Mouse (Mus musculus) liver, embryonic 14.5 days (tissue): ENCODE data around the gene Rps6kb2. TPM values are rescaled to one million over a fixed set of nuclear protein-coding genes. Genes with fewer than 3 reads are reported as not detected.
A peak's percentile ranks its signal among the peaks of the same experiment; 100 is the strongest.

Experiments
- ATAC-seq: fragments of 200-750 bp; cut with Nextera tagmentation; 2 replicates; pipeline ENCODE4 v1.8.0; 2017; ENCODE audit warnings: moderate number of reproducible peaks, mild to moderate bottlenecking, moderate library complexity; ENCODE audit not compliant: insufficient read depth
- DNase-seq, 3 experiments: peaks; one replicate each; pipeline ENCODE4 v3.0.0-alpha.2; 2012 to 2013; ENCODE audit warnings: low read depth in 3 of 3, low spot score in 3 of 3
- H3K27ac ChIP-seq: fragments of 300-500 bp; sonication (generic); 2 replicates; pipeline ENCODE4 v1.5.1; 2014; ENCODE audit warnings: moderate library complexity, mild to moderate bottlenecking, control low read depth, inconsistent platforms
- H3K27me3 ChIP-seq: fragments of 300-500 bp; sonication (generic); 2 replicates; pipeline ENCODE4 v1.6.1; 2014; ENCODE audit warnings: mild to moderate bottlenecking, low read length, moderate library complexity; ENCODE audit not compliant: control insufficient read depth, insufficient read depth
- H3K36me3 ChIP-seq: fragments of 300-500 bp; sonication (generic); replicated peaks from 2 replicates; pipeline ENCODE4 v1.6.1; 2014; ENCODE audit warnings: low read depth; ENCODE audit not compliant: control insufficient read depth, insufficient read depth
- H3K4me1 ChIP-seq, 2 experiments: fragments of 200-500 bp in 1 of 2; fragments of 300-500 bp in 1 of 2; sonication (generic) in 1 of 2; replicated peaks; 2 replicates each; pipeline ENCODE4 v1.6.1; 2012 to 2014; ENCODE audit warnings: antibody characterized with exemption in 1 of 2, inconsistent platforms in 1 of 2, low read length in 1 of 2; ENCODE audit not compliant: control insufficient read depth in 2 of 2, insufficient read depth in 2 of 2
- H3K4me2 ChIP-seq: fragments of 300-500 bp; sonication (generic); 2 replicates; pipeline ENCODE4 v1.6.1; 2014; ENCODE audit warnings: low read depth, mild to moderate bottlenecking, control low read depth, moderate library complexity
- H3K4me3 ChIP-seq, 2 experiments: fragments of 200-500 bp in 1 of 2; fragments of 300-500 bp in 1 of 2; sonication (generic) in 1 of 2; 2 replicates each; pipeline ENCODE4 v1.5.1; 2012 to 2014; ENCODE audit warnings: low read depth in 2 of 2, low read length in 2 of 2, mild to moderate bottlenecking in 2 of 2, control low read depth in 1 of 2, inconsistent platforms in 1 of 2, moderate library complexity in 1 of 2; ENCODE audit not compliant: insufficient read depth in 1 of 2
- H3K9ac ChIP-seq: fragments of 300-500 bp; sonication (generic); replicated peaks from 2 replicates; pipeline ENCODE4 v1.6.1; 2014; ENCODE audit warnings: mild to moderate bottlenecking, control low read depth, moderate library complexity
- H3K9me3 ChIP-seq: fragments of 300-500 bp; sonication (generic); 2 replicates; pipeline ENCODE4 v1.6.1; 2016; ENCODE audit warnings: low read length, mixed read lengths; ENCODE audit not compliant: control insufficient read depth
- CTCF ChIP-seq: IDR thresholded peaks from 2 replicates; pipeline ENCODE4 v1.5.1; 2016; ENCODE audit warnings: antibody characterized with exemption, low read depth, control low read depth
- EP300 ChIP-seq: IDR thresholded peaks from 2 replicates; pipeline ENCODE4 v1.6.1; 2016; ENCODE audit warnings: antibody characterized with exemption, low read depth
- WGBS: fragments of 180-500 bp; shearing (Covaris S2); extraction: QIAGEN DNeasy Blood & Tissue Kit; methylation state at CpG from one replicate; pipeline ENCODE4 v1.1.7; 2014; ENCODE audit not compliant: insufficient replicate concordance; 5-methylcytosine and 5-hydroxymethylcytosine counted together
- polyA plus RNA-seq, 2 experiments: library from polyadenylated mRNA; depleted of rRNA in 1 of 2; stranded (reverse) in 1 of 2; unstranded in 1 of 2; fragments of >200 nt; fragmentation: Nextera tagmentation in 1 of 2; extraction: Ambion mirVana in 1 of 2; gene quantifications; 2 replicates each; pipeline versions ENCODE4 v1.2.1 to v1.2.3; 2012 to 2014

Rps6kb2 gene
- polyA plus RNA-seq, 2 experiments, result 19.2 to 19.9 TPM

GRCm38 (mm10) chr19:4134354-4134753 lies 28.8 kb downstream of the Rps6kb2 start:
- Histone ChIP-seq H3K4me2 (no peak overlapping the region), H3K9ac (no peak overlapping the region), H3K4me1 (peaks cover 19 to 24% of the 10 kb centered on the region in 2 experiments), H3K27ac (no peak overlapping the region), H3K4me3 (no peak overlapping the region), H3K27me3 (no peaks in the 10 kb centered on the region; the same call in 1 of the 2 replicates), H3K36me3 (peaks cover 17% of the 10 kb centered on the region), H3K9me3 (no peaks in the 10 kb centered on the region)
- 78% methylated on average over 4 of the region's 4 CpGs for WGBS
- no peak for ATAC-seq
- TF ChIP-seq CTCF, result no peak
- TF ChIP-seq EP300, result no peak
- no peak for DNase-seq

GRCm38 (mm10) chr19:4131768-4132167 lies 31.4 kb downstream of the Rps6kb2 start:
- no peak for TF ChIP-seq EP300
- peak; percentile 78 for TF ChIP-seq CTCF

GRCm38 (mm10) chr19:4131075-4131474 lies 32.1 kb downstream of the Rps6kb2 start:
- DNase-seq (peak in 2 of 3 experiments; percentile 61 to 63), ATAC-seq (peak; percentile 83)
- Histone ChIP-seq H3K27me3 (no peaks in the 10 kb centered on the region), H3K36me3 (peaks cover 29% of the 10 kb centered on the region), H3K27ac (peak overlapping the region; percentile 77), H3K4me1 (peaks cover 28 to 38% of the 10 kb centered on the region in 2 experiments), H3K4me2 (peak overlapping the region; percentile 78), H3K4me3 (peak overlapping the region; percentile 69 to 97), H3K9ac (peak overlapping the region; percentile 80), H3K9me3 (no peaks in the 10 kb centered on the region)
- TF ChIP-seq EP300, result no peak
- TF ChIP-seq CTCF, result no peak
- WGBS, result 13% methylated on average over 5 of the region's 5 CpGs

More at GRCm38 (mm10) chr19:4131768-4132167, 31.4 kb downstream of the Rps6kb2 start:
- Histone ChIP-seq H3K4me3 (no peak overlapping the region; a peak in 1 of 4 replicates), H3K4me1 (peaks cover 28 to 33% of the 10 kb centered on the region in 2 experiments), H3K9me3 (no peaks in the 10 kb centered on the region), H3K36me3 (peaks cover 29% of the 10 kb centered on the region), H3K9ac (peak overlapping the region; percentile 80), H3K27ac (peak overlapping the region; percentile 77), H3K4me2 (peak overlapping the region; percentile 78), H3K27me3 (no peaks in the 10 kb centered on the region)
- WGBS, result 78% methylated on average over 2 of the region's 2 CpGs
- ATAC-seq (peak; percentile 42; the same call in 1 of the 2 replicates), DNase-seq (no peak)

- H3K4me2 ChIP-seq, result peak overlapping the region; percentile 78
- H3K27ac ChIP-seq, result peak overlapping the region; percentile 77
- no peaks in the 10 kb centered on the region for H3K9me3 ChIP-seq
- H3K4me1 ChIP-seq, result peaks cover 28 to 37% of the 10 kb centered on the region in 2 experiments
- H3K27me3 ChIP-seq, result no peaks in the 10 kb centered on the region
- H3K4me3 ChIP-seq, result peak overlapping the region; percentile 42 to 69
- H3K9ac ChIP-seq, result peak overlapping the region; percentile 80
- no peak for TF ChIP-seq CTCF
- TF ChIP-seq EP300, result no peak
- 70% methylated on average over 4 of the region's 4 CpGs for WGBS
- H3K36me3 ChIP-seq, result peaks cover 29% of the 10 kb centered on the region
- DNase-seq (no peak), ATAC-seq (no peak)
These were observed 33.0 kb downstream of the Rps6kb2 start for GRCm38 (mm10) chr19:4130106-4130505.

- H3K36me3 ChIP-seq, result peaks cover 29% of the 10 kb centered on the region
These were observed 33.7 kb downstream of the Rps6kb2 start for GRCm38 (mm10) chr19:4129462-4129861.

More at GRCm38 (mm10) chr19:4129462-4129861, 33.7 kb downstream of the Rps6kb2 start:
- Histone ChIP-seq H3K27ac (peak overlapping the region; percentile 77), H3K9ac (no peak overlapping the region), H3K4me1 (peaks cover 34 to 40% of the 10 kb centered on the region in 2 experiments), H3K4me3 (no peak overlapping the region), H3K27me3 (no peaks in the 10 kb centered on the region), H3K9me3 (no peaks in the 10 kb centered on the region), H3K4me2 (peak overlapping the region; percentile 78)
- TF ChIP-seq EP300, result no peak
- no peak for TF ChIP-seq CTCF
- WGBS, result 91% methylated on average over 7 of the region's 7 CpGs
- ATAC-seq, result no peak
- DNase-seq, result no peak
